Mouse (Mus musculus) thymus, adult 2 months (tissue): ENCODE measurements around the gene Hdac9. TPM values are rescaled to one million over a fixed set of nuclear protein-coding genes. Genes with fewer than 3 reads are reported as not detected.
A peak's percentile ranks its signal among the peaks of the same experiment; 100 is the strongest.
"Not testable (repeated sequence)": the region's sequence is repeated elsewhere in the genome, so short reads cannot be mapped to it uniquely, and the experiment has no call there.

Experiments
- DNase-seq: peaks from one replicate; pipeline ENCODE4 v3.0.0; 2021
- H3K27ac ChIP-seq: fragments of 200-500 bp; 2 replicates; pipeline ENCODE4 v1.5.1; 2012; ENCODE audit warnings: low read length, control low read depth; ENCODE audit not compliant: control insufficient read depth, insufficient read depth
- H3K27me3 ChIP-seq: fragments of 200-500 bp; 2 replicates; pipeline ENCODE4 v1.6.1; 2012; ENCODE audit warnings: mild to moderate bottlenecking, low read length, moderate library complexity, mixed read lengths; ENCODE audit not compliant: control insufficient read depth, insufficient read depth
- H3K36me3 ChIP-seq: fragments of 200-500 bp; 2 replicates; pipeline ENCODE4 v1.6.1; 2012; ENCODE audit warnings: mild to moderate bottlenecking, low read length, moderate library complexity; ENCODE audit not compliant: control insufficient read depth, insufficient read depth
- H3K4me1 ChIP-seq: fragments of 200-500 bp; replicated peaks from 2 replicates; pipeline ENCODE4 v1.6.1; 2012; ENCODE audit warnings: low read length; ENCODE audit not compliant: control insufficient read depth, insufficient read depth
- H3K4me3 ChIP-seq: fragments of 200-500 bp; 2 replicates; pipeline ENCODE4 v1.5.1; 2012; ENCODE audit warnings: mild to moderate bottlenecking, low read length, control low read depth, moderate library complexity; ENCODE audit not compliant: control insufficient read depth, insufficient read depth
- CTCF ChIP-seq: fragments of 200-500 bp; IDR thresholded peaks from 2 replicates; pipeline ENCODE4 v1.5.1; 2012; ENCODE audit warnings: mild to moderate bottlenecking, control low read depth, low read length, moderate library complexity, borderline replicate concordance; ENCODE audit not compliant: control insufficient read depth, poor library complexity, insufficient read depth; ENCODE audit errors: extremely low read depth
- POLR2A ChIP-seq: fragments of 200-500 bp; IDR thresholded peaks from 2 replicates; pipeline ENCODE4 v1.6.1; 2012; ENCODE audit warnings: mild to moderate bottlenecking, low read length, control low read depth, moderate library complexity; ENCODE audit not compliant: control insufficient read depth, poor library complexity, insufficient read depth; ENCODE audit errors: extremely low read depth
- WGBS: fragments of 180-500 bp; shearing (Covaris S2); methylation state at CpG from one replicate; pipeline ENCODE4 v1.1.7; 2018; 5-methylcytosine and 5-hydroxymethylcytosine counted together
- polyA plus RNA-seq: library from polyadenylated mRNA; depleted of rRNA; stranded (reverse); fragments of >200 nt; gene quantifications from 2 replicates; pipeline ENCODE4 v1.2.3, GENCODE M21; 2012; rRNA removed

Hdac9 gene
- polyA plus RNA-seq, 1 experiment, result 1.9 TPM

DNA sequence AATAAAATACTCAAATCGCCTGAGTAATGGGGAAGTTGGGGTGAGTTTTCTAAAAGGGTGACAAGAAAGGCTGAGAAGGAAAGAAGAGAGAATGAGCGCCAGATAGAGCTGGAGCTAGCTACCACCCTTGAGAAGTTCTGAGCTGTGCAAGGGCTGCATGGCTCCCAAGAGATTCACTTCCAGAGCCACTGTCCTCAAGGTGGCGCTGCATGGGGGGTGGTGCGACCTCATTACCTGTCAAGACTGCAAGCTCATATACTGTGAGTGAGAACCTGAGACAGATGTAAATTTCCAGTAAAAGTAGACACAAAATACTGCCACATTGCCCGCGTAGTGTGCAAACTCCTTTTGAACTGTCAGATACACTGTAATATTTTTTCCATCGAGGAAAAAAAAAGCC lies 865.8 kb downstream of the Hdac9 start:
- peak; percentile 14 for DNase-seq
- no peak overlapping the region for H3K27ac ChIP-seq
- TF ChIP-seq POLR2A (no peak), CTCF (no peak)
- H3K27me3 ChIP-seq, result no peaks in the 10 kb centered on the region
- no peak overlapping the region for H3K4me3 ChIP-seq
- no peaks in the 10 kb centered on the region for H3K36me3 ChIP-seq
- H3K4me1 ChIP-seq, result no peaks in the 10 kb centered on the region
- 60% methylated on average over 7 of the region's 7 CpGs for WGBS

DNA sequence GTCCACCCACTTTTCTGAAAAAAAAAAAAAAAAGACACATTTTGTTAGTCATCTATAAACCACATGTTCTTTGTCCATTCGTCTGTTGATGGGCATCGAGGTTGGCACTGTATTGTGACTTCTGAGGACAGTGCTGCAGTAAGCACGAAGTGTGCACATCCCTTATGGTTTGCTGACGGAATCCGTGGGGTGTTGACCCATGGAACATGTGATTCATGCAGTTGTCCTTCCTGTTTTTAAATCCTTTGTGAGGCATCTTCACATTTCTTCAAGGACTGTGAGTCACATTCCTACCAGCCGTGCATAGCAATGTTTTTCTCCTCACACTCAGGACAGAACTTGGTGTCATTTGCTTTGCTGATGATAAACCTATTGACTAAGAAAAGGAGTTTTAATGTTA lies 875.9 kb downstream of the Hdac9 start:
- no peaks in the 10 kb centered on the region for H3K27me3 ChIP-seq
- H3K27ac ChIP-seq, result no peak overlapping the region
- 85% methylated on average over 6 of the region's 6 CpGs for WGBS
- no peak for DNase-seq
- H3K4me1 ChIP-seq, result no peaks in the 10 kb centered on the region
- TF ChIP-seq CTCF, result no peak
- TF ChIP-seq POLR2A, result no peak
- H3K36me3 ChIP-seq, result no peaks in the 10 kb centered on the region
- no peak overlapping the region for H3K4me3 ChIP-seq

DNA sequence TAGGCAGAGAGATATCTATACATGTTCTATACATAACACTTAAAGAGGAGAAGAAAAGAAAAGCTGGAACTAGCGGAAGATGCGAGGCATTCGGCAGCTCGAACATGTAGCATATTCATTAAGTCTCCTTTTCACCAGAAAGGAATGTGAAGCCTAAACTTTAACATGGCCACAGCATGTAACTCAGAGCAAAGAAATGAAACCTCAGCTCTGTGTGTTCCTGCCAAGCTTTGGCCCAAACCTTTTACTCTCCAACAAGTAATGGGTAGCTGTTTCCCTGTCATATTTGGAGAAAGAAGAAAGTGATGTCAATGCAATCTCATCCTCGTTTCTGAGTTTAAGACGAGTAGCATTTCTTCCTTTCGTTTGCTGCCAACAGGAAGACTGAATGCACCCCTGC lies 876.8 kb downstream of the Hdac9 start:
- Histone ChIP-seq H3K4me3 (no peak overlapping the region), H3K36me3 (no peaks in the 10 kb centered on the region), H3K27ac (no peak overlapping the region), H3K4me1 (no peaks in the 10 kb centered on the region), H3K27me3 (no peaks in the 10 kb centered on the region)
- TF ChIP-seq POLR2A, result no peak
- TF ChIP-seq CTCF, result no peak
- no peak for DNase-seq
- WGBS, result 90% methylated on average over 7 of the region's 7 CpGs

DNA sequence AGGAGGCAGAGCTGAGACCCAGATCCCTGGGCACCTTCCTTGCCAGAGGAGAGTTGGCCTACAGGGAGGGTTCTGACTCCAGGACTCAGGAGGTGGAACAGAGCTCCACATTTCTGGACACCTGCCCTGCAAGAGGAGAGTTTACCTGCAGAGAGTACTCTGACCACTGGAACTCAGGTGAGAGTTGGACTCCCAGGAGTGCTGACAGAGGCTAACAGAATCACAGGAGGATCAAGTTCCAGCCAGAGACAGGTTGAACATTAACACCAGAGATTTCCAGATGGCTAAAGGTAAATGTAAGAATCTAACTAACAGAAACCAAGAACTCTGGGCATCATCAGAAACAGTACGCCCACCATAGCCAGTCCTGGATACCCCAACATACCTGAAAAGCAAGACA lies 907.1 kb downstream of the Hdac9 start:
- DNase-seq, H3K4me3 ChIP-seq, H3K36me3 ChIP-seq, H3K4me1 ChIP-seq, H3K27ac ChIP-seq, H3K27me3 ChIP-seq: not testable (repeated sequence)
- WGBS, result 93% methylated on average over 1 of the region's 1 CpGs

Other genes starting within 250 kb of the Hdac9 start
- gene Prps1l1, start 67.7 kb upstream of the Hdac9 start, polyA plus RNA-seq, result not detected in 2 replicates
- 5.1 and 5.5 TPM in 2 replicates for gene Snx13, start 130.1 kb upstream of the Hdac9 start, polyA plus RNA-seq